Mouse (Mus musculus) MEL (cell line): ENCODE results near the gene Acaca. TPM values are rescaled to one million over a fixed set of nuclear protein-coding genes. Genes with fewer than 3 reads are reported as not detected.

Experiments used
- DNase-seq: peaks from one replicate; pipeline ENCODE4 v3.0.0; 2011; ENCODE audit warnings: low read depth, low spot score
- H3K27ac ChIP-seq: 2 replicates; pipeline ENCODE4 v1.5.1; 2012; ENCODE audit warnings: low read depth, mild to moderate bottlenecking, control low read depth, low read length, moderate library complexity; ENCODE audit not compliant: control insufficient read depth
- H3K27me3 ChIP-seq, 2 experiments: fragments of 150-350 bp in 1 of 2; sonication (generic) in 1 of 2; 2 replicates each; pipeline ENCODE4 v1.6.1; 2012; ENCODE audit warnings: low read length in 2 of 2, mild to moderate bottlenecking in 2 of 2, improper control_type of control experiment in 1 of 2, moderate library complexity in 1 of 2; ENCODE audit not compliant: insufficient read depth in 2 of 2, control insufficient read depth in 1 of 2
- H3K36me3 ChIP-seq, 2 experiments: 2 replicates each; pipeline ENCODE4 v1.6.1; 2012 to 2014; ENCODE audit warnings: low read length in 2 of 2, improper control_type of control experiment in 1 of 2, inconsistent platforms in 1 of 2, mild to moderate bottlenecking in 1 of 2; ENCODE audit not compliant: insufficient read depth in 2 of 2, control insufficient read depth in 1 of 2
- H3K4me1 ChIP-seq, 2 experiments: fragments of 150-350 bp in 1 of 2; sonication (generic) in 1 of 2; 2 replicates each; pipeline ENCODE4 v1.6.1; 2012; ENCODE audit warnings: low read length in 2 of 2, improper control_type of control experiment in 1 of 2, mild to moderate bottlenecking in 1 of 2; ENCODE audit not compliant: insufficient read depth in 2 of 2, control insufficient read depth in 1 of 2
- H3K4me3 ChIP-seq, 2 experiments: fragments of 150-350 bp in 1 of 2; sonication (generic) in 1 of 2; 2 replicates each; pipeline ENCODE4 v1.5.1; 2012; ENCODE audit warnings: low read depth in 2 of 2, low read length in 2 of 2, mild to moderate bottlenecking in 2 of 2, moderate library complexity in 2 of 2, control low read depth in 1 of 2, improper control_type of control experiment in 1 of 2; ENCODE audit not compliant: control insufficient read depth in 1 of 2, insufficient read depth in 1 of 2
- H3K79me2 ChIP-seq: 2 replicates; pipeline ENCODE4 v1.6.1; 2012; ENCODE audit warnings: mild to moderate bottlenecking, low read length, moderate library complexity; ENCODE audit not compliant: control insufficient read depth, poor library complexity, insufficient read depth
- H3K9ac ChIP-seq: 2 replicates; pipeline ENCODE4 v1.6.1; 2012; ENCODE audit warnings: low read depth, mild to moderate bottlenecking, control low read depth, low read length, moderate library complexity; ENCODE audit not compliant: control insufficient read depth, poor library complexity, severe bottlenecking
- H3K9me3 ChIP-seq: fragments of 150-350 bp; sonication (generic); replicated peaks from 2 replicates; pipeline ENCODE4 v1.6.1; 2012; ENCODE audit warnings: mild to moderate bottlenecking, low read length, improper control_type of control experiment, moderate library complexity; ENCODE audit not compliant: insufficient read depth
- CHD2 ChIP-seq: IDR thresholded peaks from 2 replicates; pipeline ENCODE4 v1.6.1; 2011; ENCODE audit warnings: low read length, improper control_type of control experiment
- CTCF ChIP-seq, 3 experiments: IDR thresholded peaks in 2 of 3; conservative IDR thresholded peaks in 1 of 3; 2 replicates each; pipeline ENCODE4 v1.5.1; 2011 to 2012; ENCODE audit warnings: low read length in 3 of 3, low read depth in 2 of 3, mild to moderate bottlenecking in 2 of 3, improper control_type of control experiment in 1 of 3, inconsistent platforms in 1 of 3, mixed read lengths in 1 of 3, moderate library complexity in 1 of 3; ENCODE audit not compliant: control insufficient read depth in 1 of 3, insufficient read depth in 1 of 3, poor library complexity in 1 of 3, severe bottlenecking in 1 of 3
- E2F4 ChIP-seq: IDR thresholded peaks from 2 replicates; pipeline ENCODE4 v1.6.1; 2011; ENCODE audit warnings: low read depth, low read length, improper control_type of control experiment, borderline replicate concordance
- ELF1 ChIP-seq: IDR thresholded peaks from 2 replicates; pipeline ENCODE4 v1.6.1; 2014; ENCODE audit warnings: low read depth, mild to moderate bottlenecking, inconsistent platforms, low read length, improper control_type of control experiment, moderate library complexity
- EP300 ChIP-seq, 2 experiments: IDR thresholded peaks; 2 replicates each; pipeline ENCODE4 v1.6.1; 2011; ENCODE audit warnings: improper control_type of control experiment in 2 of 2, low read length in 2 of 2, low read depth in 1 of 2, mild to moderate bottlenecking in 1 of 2
- HCFC1 ChIP-seq: IDR thresholded peaks from 2 replicates; pipeline ENCODE4 v1.6.1; 2012; ENCODE audit warnings: low read depth, mild to moderate bottlenecking, inconsistent platforms, low read length, improper control_type of control experiment, moderate library complexity
- JUND ChIP-seq: IDR thresholded peaks from 2 replicates; pipeline ENCODE4 v1.6.1; 2011; ENCODE audit warnings: low read depth, mild to moderate bottlenecking, improper control_type of control experiment, low read length
- KAT2A ChIP-seq: conservative IDR thresholded peaks from 2 replicates; pipeline ENCODE4 v1.6.1; 2012; ENCODE audit warnings: low read depth, low read length, improper control_type of control experiment, inconsistent platforms
- MAFK ChIP-seq: IDR thresholded peaks from 2 replicates; pipeline ENCODE4 v1.6.1; 2011; ENCODE audit warnings: low read depth, mild to moderate bottlenecking, low read length, improper control_type of control experiment, borderline replicate concordance
- MAX ChIP-seq: IDR thresholded peaks from 2 replicates; pipeline ENCODE4 v1.6.1; 2011; ENCODE audit warnings: low read length, improper control_type of control experiment
- MAZ ChIP-seq: IDR thresholded peaks from 2 replicates; pipeline ENCODE4 v1.6.1; 2012; ENCODE audit warnings: low read depth, mild to moderate bottlenecking, inconsistent platforms, low read length, improper control_type of control experiment
- MXI1 ChIP-seq: IDR thresholded peaks from 2 replicates; pipeline ENCODE4 v1.6.1; 2011; ENCODE audit warnings: mild to moderate bottlenecking, low read depth, low read length, improper control_type of control experiment
- MYB ChIP-seq: IDR thresholded peaks from 2 replicates; pipeline ENCODE4 v1.6.1; 2011; ENCODE audit warnings: mild to moderate bottlenecking, low read depth, low read length, improper control_type of control experiment
- MYC ChIP-seq: IDR thresholded peaks from 2 replicates; pipeline ENCODE4 v1.6.1; 2011; ENCODE audit warnings: low read depth, mild to moderate bottlenecking, low read length, improper control_type of control experiment, moderate library complexity
- POLR2A ChIP-seq, 2 experiments: IDR thresholded peaks; 2 replicates each; pipeline ENCODE4 v1.6.1; 2011 to 2012; ENCODE audit warnings: low read length in 2 of 2, mild to moderate bottlenecking in 2 of 2, control low read depth in 1 of 2, improper control_type of control experiment in 1 of 2, low read depth in 1 of 2, moderate library complexity in 1 of 2; ENCODE audit not compliant: control insufficient read depth in 1 of 2, insufficient read depth in 1 of 2, poor library complexity in 1 of 2
- RAD21 ChIP-seq: IDR thresholded peaks from 2 replicates; pipeline ENCODE4 v1.6.1; 2011; ENCODE audit warnings: mild to moderate bottlenecking, low read depth, low read length, improper control_type of control experiment
- RCOR1 ChIP-seq: IDR thresholded peaks from 2 replicates; pipeline ENCODE4 v1.6.1; 2012; ENCODE audit warnings: low read depth, mild to moderate bottlenecking, inconsistent platforms, low read length, improper control_type of control experiment
- SIN3A ChIP-seq: IDR thresholded peaks from 2 replicates; pipeline ENCODE4 v1.6.1; 2012; ENCODE audit warnings: low read length, improper control_type of control experiment, inconsistent platforms
- SMC3 ChIP-seq: IDR thresholded peaks from 2 replicates; pipeline ENCODE4 v1.6.1; 2011; ENCODE audit warnings: low read depth, low read length, improper control_type of control experiment
- TBP ChIP-seq: IDR thresholded peaks from 2 replicates; pipeline ENCODE4 v1.8.0; 2011; ENCODE audit warnings: low read depth, low read length, improper control_type of control experiment
- TCF12 ChIP-seq: IDR thresholded peaks from 2 replicates; pipeline ENCODE4 v1.6.1; 2014; ENCODE audit warnings: low read depth, mild to moderate bottlenecking, inconsistent platforms, low read length, improper control_type of control experiment, moderate library complexity
- USF1 ChIP-seq: IDR thresholded peaks from 2 replicates; pipeline ENCODE4 v1.6.1; 2014; ENCODE audit warnings: low read depth, mild to moderate bottlenecking, inconsistent platforms, low read length, improper control_type of control experiment, moderate library complexity
- USF2 ChIP-seq, 2 experiments: IDR thresholded peaks; 2 replicates each; pipeline ENCODE4 v1.6.1; 2011 to 2012; ENCODE audit warnings: improper control_type of control experiment in 2 of 2, low read length in 2 of 2, borderline replicate concordance in 1 of 2, inconsistent platforms in 1 of 2, low read depth in 1 of 2, mild to moderate bottlenecking in 1 of 2; ENCODE audit not compliant: insufficient read depth in 1 of 2
- ZC3H11A ChIP-seq: IDR thresholded peaks from 2 replicates; pipeline ENCODE4 v1.6.1; 2012; ENCODE audit warnings: low read depth, mild to moderate bottlenecking, inconsistent platforms, low read length, improper control_type of control experiment
- ZMIZ1 ChIP-seq: IDR thresholded peaks from 2 replicates; pipeline ENCODE4 v1.6.1; 2012; ENCODE audit warnings: low read depth, mild to moderate bottlenecking, inconsistent platforms, low read length, improper control_type of control experiment, moderate library complexity
- ZNF384 ChIP-seq: IDR thresholded peaks from 2 replicates; pipeline ENCODE4 v1.6.1; 2012; ENCODE audit warnings: low read depth, mild to moderate bottlenecking, inconsistent platforms, low read length, improper control_type of control experiment
- polyA plus RNA-seq, 2 experiments: library from polyadenylated mRNA; stranded (reverse) in 1 of 2; unstranded in 1 of 2; fragments of >175 nt in 1 of 2; fragments of >200 nt in 1 of 2; gene quantifications; 2 replicates each; pipeline versions ENCODE4 v1.2.1 to v1.2.4; 2012; ENCODE audit warnings: low replicate concordance in 2 of 2, low read depth in 1 of 2; ENCODE audit not compliant: insufficient read length in 2 of 2, insufficient read depth in 1 of 2, missing spikeins in 1 of 2
- total RNA-seq: library from RNA; depleted of rRNA; stranded (reverse); fragments of 300-350 nt; gene quantifications from 2 replicates; pipeline ENCODE4 v1.2.3, GENCODE M21; 2012

The Acaca gene
- total and polyA plus RNA-seq, 3 experiments, result 32.0 to 52.0 (median 33.9) TPM

- Histone ChIP-seq H3K27ac (no peak overlapping the region), H3K79me2 (no peaks in the 10 kb centered on the region), H3K4me1 (no peaks in the 10 kb centered on the region), H3K9ac (no peak overlapping the region), H3K4me3 (no peak overlapping the region), H3K9me3 (no peaks in the 10 kb centered on the region), H3K36me3 (no peaks in the 10 kb centered on the region; a peak in 1 of 4 replicates), H3K27me3 (no peaks in the 10 kb centered on the region)
- DNase-seq, result no peak
- no peak for TF ChIP-seq MAFK
- no peak for TF ChIP-seq JUND
- no peak for TF ChIP-seq RCOR1
- no peak for TF ChIP-seq MAX
- no peak for TF ChIP-seq MYC
- no peak for TF ChIP-seq POLR2A (IDR thresholded peaks at IDR 0.05; ENCODE audit: control insufficient read depth in 1 of 2, insufficient read depth in 1 of 2, low read depth in 1 of 2, low read length in 2 of 2, poor library complexity in 1 of 2)
- no peak for TF ChIP-seq MXI1
- no peak for TF ChIP-seq SIN3A
- TF ChIP-seq ZC3H11A, result no peak
- TF ChIP-seq USF2 (IDR thresholded peaks at IDR 0.05; ENCODE audit: borderline replicate concordance in 1 of 2, insufficient read depth in 1 of 2, low read depth in 1 of 2, low read length in 2 of 2), result no peak
- TF ChIP-seq USF1, result no peak
- no peak for TF ChIP-seq KAT2A
- no peak for TF ChIP-seq SMC3
- no peak for TF ChIP-seq RAD21
Measured at GRCm38 (mm10) chr11:84080327-84080726, 49.1 kb upstream of the Acaca start.

- TF ChIP-seq MAZ (no peak), HCFC1 (no peak), KAT2A (no peak), CTCF (IDR thresholded peaks at IDR 0.05 in 2 of 3, conservative IDR thresholded peaks at IDR 0.05 in 1 of 3; ENCODE audit: control insufficient read depth in 1 of 3, insufficient read depth in 1 of 3, low read depth in 2 of 3, low read length in 3 of 3, poor library complexity in 1 of 3, severe bottlenecking in 1 of 3) (no peak), SIN3A (no peak), MAX (no peak), CHD2 (no peak), TCF12 (no peak), ZNF384 (no peak), TBP (no peak), RAD21 (no peak), ZC3H11A (no peak), MYB (no peak), ELF1 (no peak), E2F4 (no peak), ZMIZ1 (no peak), EP300 (IDR thresholded peaks at IDR 0.05; ENCODE audit: low read depth in 1 of 2, low read length in 2 of 2) (no peak), MYC (no peak)
- no peak for DNase-seq
Measured at GRCm38 (mm10) chr11:84081901-84082300, 47.6 kb upstream of the Acaca start.

More at GRCm38 (mm10) chr11:84081901-84082300, 47.6 kb upstream of the Acaca start:
- Histone ChIP-seq H3K4me1 (no peaks in the 10 kb centered on the region), H3K9me3 (no peaks in the 10 kb centered on the region), H3K79me2 (no peaks in the 10 kb centered on the region), H3K27ac (no peak overlapping the region), H3K27me3 (no peaks in the 10 kb centered on the region), H3K36me3 (peaks cover 0 to 2% of the 10 kb centered on the region in 2 experiments; a peak in 1 of 4 replicates), H3K9ac (no peak overlapping the region), H3K4me3 (no peak overlapping the region)
